Mouse (Mus musculus) heart, embryonic 11.5 days (tissue): ENCODE measurements around the gene Usp37. TPM values are rescaled to one million over a fixed set of nuclear protein-coding genes. Genes with fewer than 3 reads are reported as not detected.
"Not testable (repeated sequence)": the region's sequence is repeated elsewhere in the genome, so short reads cannot be mapped to it uniquely, and the experiment has no call there.

Experiments
- ATAC-seq: fragments of 200-750 bp; cut with Nextera tagmentation; replicated peaks from 2 replicates; pipeline ENCODE4 v1.8.0; 2017; ENCODE audit warnings: moderate library complexity; ENCODE audit not compliant: insufficient number of reproducible peaks, low FRiP score, low TSS enrichment
- H3K27ac ChIP-seq: fragments of 300-500 bp; sonication (generic); 2 replicates; pipeline ENCODE4 v1.5.1; 2014; ENCODE audit warnings: mild to moderate bottlenecking, low read depth, low read length
- H3K27me3 ChIP-seq: fragments of 300-500 bp; sonication (generic); 2 replicates; pipeline ENCODE4 v1.6.1; 2014; ENCODE audit warnings: mild to moderate bottlenecking, low read length, mixed read lengths; ENCODE audit not compliant: control insufficient read depth, insufficient read depth
- H3K36me3 ChIP-seq: fragments of 300-500 bp; sonication (generic); 2 replicates; pipeline ENCODE4 v1.6.1; 2014; ENCODE audit warnings: mild to moderate bottlenecking, low read length, moderate library complexity, mixed read lengths; ENCODE audit not compliant: control insufficient read depth, insufficient read depth
- H3K4me1 ChIP-seq: fragments of 300-500 bp; sonication (generic); 2 replicates; pipeline ENCODE4 v1.6.1; 2014; ENCODE audit warnings: low read length; ENCODE audit not compliant: control insufficient read depth, insufficient read depth
- H3K4me2 ChIP-seq: fragments of 300-500 bp; sonication (generic); 2 replicates; pipeline ENCODE4 v1.6.1; 2014; ENCODE audit warnings: mild to moderate bottlenecking, moderate library complexity
- H3K4me3 ChIP-seq: fragments of 300-500 bp; sonication (generic); 2 replicates; pipeline ENCODE4 v1.5.1; 2014; ENCODE audit warnings: low read depth, low read length
- H3K9ac ChIP-seq: fragments of 300-500 bp; sonication (generic); 2 replicates; pipeline ENCODE4 v1.6.1; 2014; ENCODE audit warnings: mild to moderate bottlenecking, low read depth, low read length, moderate library complexity
- H3K9me3 ChIP-seq: fragments of 300-500 bp; sonication (generic); replicated peaks from 2 replicates; pipeline ENCODE4 v1.6.1; 2016; ENCODE audit warnings: low read length; ENCODE audit not compliant: control insufficient read depth
- WGBS: fragments of 180-500 bp; shearing (Covaris S2); extraction: QIAGEN DNeasy Blood & Tissue Kit; methylation state at CpG from one replicate; pipeline ENCODE4 v1.1.7; 2014; ENCODE audit not compliant: insufficient replicate concordance; 5-methylcytosine and 5-hydroxymethylcytosine counted together
- polyA plus RNA-seq: library from polyadenylated mRNA; unstranded; fragments of >200 nt; fragmentation: Nextera tagmentation; extraction: Ambion mirVana; gene quantifications from 2 replicates; pipeline ENCODE4 v1.2.1, GENCODE M21; 2014

The Usp37 gene
- polyA plus RNA-seq, 1 experiment from 2014 or later = 24.1 TPM

GRCm38 (mm10) chr1:74559061-74559460, 15.0 kb upstream of the Usp37 start:
- Histone ChIP-seq H3K9ac (no peak overlapping the region), H3K36me3 (no peaks in the 10 kb centered on the region), H3K4me2 (no peak overlapping the region), H3K4me3 (no peak overlapping the region), H3K27ac (no peak overlapping the region), H3K27me3 (no peaks in the 10 kb centered on the region), H3K9me3 (no peaks in the 10 kb centered on the region), H3K4me1 (no peaks in the 10 kb centered on the region)
- no peak for ATAC-seq
- WGBS = 67% methylated on average over 5 of the region's 5 CpGs

DNA sequence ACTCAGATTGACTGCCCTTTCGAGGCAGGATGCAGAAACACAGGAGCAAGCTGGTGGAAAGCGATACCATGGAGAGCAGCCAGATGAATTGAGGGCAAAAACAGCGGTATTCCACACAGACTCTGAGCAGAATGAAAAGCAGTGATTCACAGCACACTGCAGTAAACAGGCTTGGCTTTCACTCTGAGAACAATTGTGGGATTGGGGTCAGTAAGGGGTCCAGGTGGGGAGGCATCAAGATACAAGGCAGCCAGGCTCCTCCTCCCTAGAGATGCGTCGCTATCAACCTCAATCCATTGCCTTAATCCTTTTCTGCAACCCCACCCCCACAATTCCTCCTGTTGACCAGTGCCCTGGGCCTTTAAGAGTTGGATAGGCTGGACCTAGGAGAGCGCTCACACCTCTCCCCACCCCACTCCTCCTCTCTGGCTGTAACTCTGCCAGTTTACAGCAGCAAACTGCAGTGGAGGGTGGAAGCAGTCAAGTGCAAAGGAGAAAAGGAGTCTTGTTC, 1.6 kb downstream of the Usp37 start, which contains the start of gene Plcd4:
TSS of gene Plcd4 (plus strand) at position 438 of the 511 bp plus-strand sequence.
- Histone ChIP-seq H3K4me2 (no peak within 1 kb of the TSS), H3K4me1 (no peaks in the 10 kb centered on the region), H3K9me3 (no peaks in the 10 kb centered on the region), H3K27ac (no peak within 1 kb of the TSS), H3K9ac (no peak within 1 kb of the TSS), H3K27me3 (no peaks in the 10 kb centered on the region), H3K4me3 (no peak within 1 kb of the TSS), H3K36me3 (no peaks in the 10 kb centered on the region)
- ATAC-seq = no peak
- 7% methylated on average over 6 of the region's 6 CpGs for WGBS

GRCm38 (mm10) chr1:74538650-74539049, 5.4 kb downstream of the Usp37 start:
- Histone ChIP-seq H3K27ac (no peak overlapping the region), H3K4me3 (no peak overlapping the region), H3K9ac (no peak overlapping the region), H3K27me3 (no peaks in the 10 kb centered on the region), H3K36me3 (no peaks in the 10 kb centered on the region), H3K9me3 (no peaks in the 10 kb centered on the region), H3K4me2 (no peak overlapping the region), H3K4me1 (no peaks in the 10 kb centered on the region)
- no peak for ATAC-seq

DNA sequence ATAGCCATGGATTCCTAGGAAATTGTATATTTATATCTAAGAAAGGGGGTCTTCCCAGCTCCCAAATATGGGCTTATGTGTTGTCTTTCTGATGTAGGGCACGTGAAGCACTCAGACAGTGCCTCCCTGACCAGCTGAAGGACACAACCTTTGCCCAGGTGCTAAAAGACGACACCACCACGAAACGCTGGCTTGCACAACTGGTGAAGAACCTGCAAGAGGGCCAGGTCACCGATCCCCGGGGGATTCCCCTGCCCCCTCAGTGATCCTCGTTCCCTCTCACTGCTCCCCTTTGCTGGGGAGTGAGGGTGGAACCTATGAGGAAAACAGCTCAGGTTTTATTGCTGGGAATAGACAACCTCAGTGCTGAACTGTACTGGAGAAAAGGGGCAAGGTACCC, 15.5 kb downstream of the Usp37 start:
- no peaks in the 10 kb centered on the region for H3K4me1 ChIP-seq
- ATAC-seq = no peak
- no peak overlapping the region for H3K4me2 ChIP-seq
- H3K9ac ChIP-seq = no peak overlapping the region
- peaks cover 40% of the 10 kb centered on the region for H3K36me3 ChIP-seq
- no peaks in the 10 kb centered on the region for H3K9me3 ChIP-seq
- no peak overlapping the region for H3K4me3 ChIP-seq
- H3K27ac ChIP-seq = no peak overlapping the region
- WGBS = 90% methylated on average over 7 of the region's 7 CpGs
- no peaks in the 10 kb centered on the region for H3K27me3 ChIP-seq

DNA sequence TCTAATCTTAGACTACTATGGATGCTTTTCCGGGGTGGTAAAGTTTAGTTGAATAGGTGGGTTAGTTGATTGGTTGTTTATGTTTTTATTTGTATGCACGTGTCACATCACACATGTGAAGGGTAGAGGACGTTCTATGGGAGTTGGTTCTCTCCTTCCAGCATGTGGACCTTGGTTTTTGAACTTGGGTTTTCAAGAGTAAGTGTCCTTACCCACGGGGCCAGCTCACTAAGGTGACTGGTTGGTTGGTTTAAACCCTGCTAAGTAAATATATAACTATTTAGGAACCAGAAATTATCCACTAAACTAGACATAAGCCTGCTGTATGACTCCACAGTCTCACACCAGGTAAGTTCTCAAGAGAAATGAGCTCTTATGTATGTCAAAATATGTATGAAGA, 19.3 kb downstream of the Usp37 start:
- Histone ChIP-seq H3K27me3 (no peaks in the 10 kb centered on the region), H3K36me3 (peaks cover 34% of the 10 kb centered on the region)

DNA sequence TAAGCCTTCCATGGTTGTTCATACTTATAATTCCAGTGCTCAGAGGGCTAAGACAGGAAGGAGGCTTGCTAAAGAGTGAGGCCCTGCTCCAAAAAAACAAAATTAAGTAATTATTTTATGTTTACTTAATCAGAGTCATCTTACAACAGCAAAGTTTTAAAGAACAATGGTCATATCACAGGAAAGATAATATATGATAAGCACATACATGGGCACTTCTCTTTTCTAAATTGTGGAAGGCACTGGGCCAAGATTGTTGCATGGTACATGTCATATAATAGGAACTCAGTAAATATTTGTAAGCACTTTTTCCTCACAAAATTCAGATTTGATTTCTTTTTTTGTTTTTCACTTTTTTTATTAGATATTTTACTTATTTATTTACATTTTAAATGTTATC, 24.2 kb downstream of the Usp37 start:
- H3K4me1 ChIP-seq = no peaks in the 10 kb centered on the region
- H3K9me3 ChIP-seq = no peaks in the 10 kb centered on the region
- no peak overlapping the region for H3K9ac ChIP-seq
- H3K4me2 ChIP-seq = no peak overlapping the region
- H3K36me3 ChIP-seq = peaks cover 24% of the 10 kb centered on the region
- H3K27me3 ChIP-seq = no peaks in the 10 kb centered on the region
- H3K27ac ChIP-seq = no peak overlapping the region
- no peak for ATAC-seq
- no peak overlapping the region for H3K4me3 ChIP-seq

More for the DNA sequence above, 19.3 kb downstream of the Usp37 start:
- ATAC-seq = no peak
- no peaks in the 10 kb centered on the region for H3K9me3 ChIP-seq
- WGBS = 91% methylated on average over 4 of the region's 4 CpGs
- H3K9ac ChIP-seq = no peak overlapping the region
- H3K4me1 ChIP-seq = no peaks in the 10 kb centered on the region
- H3K27ac ChIP-seq = no peak overlapping the region
- H3K4me3 ChIP-seq = no peak overlapping the region
- no peak overlapping the region for H3K4me2 ChIP-seq

DNA sequence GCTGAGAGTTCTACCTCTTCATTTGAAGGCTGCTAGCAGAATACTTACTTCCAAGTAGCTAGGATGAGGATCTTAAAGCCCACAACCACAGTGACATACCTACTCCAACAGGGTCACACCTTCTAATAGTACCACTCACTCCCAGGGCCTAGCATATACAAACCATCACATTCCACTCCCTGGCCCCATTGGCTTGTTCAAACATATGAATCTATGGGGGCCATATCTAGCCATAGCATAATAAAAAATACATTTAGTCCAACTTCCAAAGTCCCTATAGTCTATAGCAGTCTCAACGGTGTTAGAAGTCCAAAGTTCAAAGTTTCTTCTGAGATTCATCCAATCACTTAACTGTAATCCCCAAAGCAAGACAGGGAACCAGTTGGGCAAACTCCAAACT, 31.1 kb downstream of the Usp37 start:
- 94% methylated on average over 1 of the region's 1 CpGs for WGBS
- H3K27ac ChIP-seq, H3K27me3 ChIP-seq, H3K4me2 ChIP-seq, H3K9me3 ChIP-seq, ATAC-seq, H3K4me1 ChIP-seq, H3K36me3 ChIP-seq, H3K4me3 ChIP-seq, H3K9ac ChIP-seq: not testable (repeated sequence)

- no peaks in the 10 kb centered on the region for H3K9me3 ChIP-seq
- no peak overlapping the region for H3K4me2 ChIP-seq
- no peak overlapping the region for H3K4me3 ChIP-seq
- peaks cover 12% of the 10 kb centered on the region for H3K4me1 ChIP-seq
- no peak for ATAC-seq
- no peak overlapping the region for H3K9ac ChIP-seq
- H3K27ac ChIP-seq = no peak overlapping the region
- H3K36me3 ChIP-seq = no peaks in the 10 kb centered on the region
- 98% methylated on average over 5 of the region's 5 CpGs for WGBS
- no peaks in the 10 kb centered on the region for H3K27me3 ChIP-seq
Observed at GRCm38 (mm10) chr1:74511306-74511705, 32.8 kb downstream of the Usp37 start.

DNA sequence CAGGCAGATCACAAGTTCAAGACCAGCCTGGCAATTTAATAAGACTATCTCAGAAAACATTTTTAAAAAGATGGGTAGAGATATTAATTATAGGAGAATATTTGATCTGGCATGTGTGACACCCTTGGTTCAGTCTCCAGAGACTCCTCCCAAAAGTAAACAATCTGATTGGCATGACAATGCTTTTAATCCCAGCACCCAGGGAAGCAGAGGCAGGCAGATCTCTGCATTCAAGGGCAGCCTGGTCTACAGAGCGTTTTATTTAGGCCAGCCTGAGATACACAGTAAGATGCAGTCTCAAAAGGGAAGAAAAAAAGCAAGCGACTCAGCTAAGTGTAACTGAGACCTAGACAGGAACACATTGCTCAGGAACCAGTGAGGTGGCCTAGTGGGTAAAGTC, 36.3 kb downstream of the Usp37 start:
- 90% methylated on average over 2 of the region's 2 CpGs for WGBS
- Histone ChIP-seq H3K9me3 (no peaks in the 10 kb centered on the region), H3K27ac (no peak overlapping the region), H3K36me3 (no peaks in the 10 kb centered on the region), H3K9ac (no peak overlapping the region), H3K27me3 (no peaks in the 10 kb centered on the region), H3K4me1 (peaks cover 20% of the 10 kb centered on the region), H3K4me3 (no peak overlapping the region), H3K4me2 (peak overlapping the region; percentile 77)
- no peak for ATAC-seq
